Mouse (Mus musculus): ENCODE data around the gene Hnrnpr. TPM values are rescaled to one million over a fixed set of nuclear protein-coding genes. Genes with fewer than 3 reads are reported as not detected.

Hnrnpr gene
- polyA plus RNA-seq, 1 experiment from 2014 or later, result 196 TPM

GRCm38 (mm10) chr4:136337129-136337528 lies 26.4 kb downstream of the Hnrnpr start:
- peaks cover 11% of the 10 kb centered on the region; the same call in 1 of the 2 replicates for H3K36me3 ChIP-seq (ENCODE audit: control insufficient read depth, insufficient read depth, low read length)
- no peak overlapping the region for H3K27ac ChIP-seq (ENCODE audit: low read depth, low read length)
- H3K4me1 ChIP-seq (ENCODE audit: control insufficient read depth, insufficient read depth, low read length), result no peaks in the 10 kb centered on the region
- ATAC-seq (ENCODE audit: low FRiP score), result no peak
- H3K4me2 ChIP-seq, result no peak overlapping the region
- no peaks in the 10 kb centered on the region for H3K27me3 ChIP-seq (ENCODE audit: control insufficient read depth, insufficient read depth, low read length)
- H3K4me3 ChIP-seq (ENCODE audit: low read depth, low read length), result no peak overlapping the region
- H3K9me3 ChIP-seq (ENCODE audit: control insufficient read depth, low read length), result no peaks in the 10 kb centered on the region
- H3K9ac ChIP-seq (ENCODE audit: low read length), result no peak overlapping the region
- WGBS, result 72% methylated on average over 4 of the region's 4 CpGs
- DNase-seq (ENCODE audit: low spot score, missing footprints), result no peak

GRCm38 (mm10) chr4:136349616-136350015 lies 38.9 kb downstream of the Hnrnpr start:
- ATAC-seq (ENCODE audit: low FRiP score), result no peak
- H3K4me1 ChIP-seq (ENCODE audit: control insufficient read depth, insufficient read depth, low read length), result no peaks in the 10 kb centered on the region
- no peak for DNase-seq (ENCODE audit: low spot score, missing footprints)
- H3K9me3 ChIP-seq (ENCODE audit: control insufficient read depth, low read length), result no peaks in the 10 kb centered on the region
- 94% methylated on average over 6 of the region's 6 CpGs for WGBS
- H3K27me3 ChIP-seq (ENCODE audit: control insufficient read depth, insufficient read depth, low read length), result no peaks in the 10 kb centered on the region
- H3K9ac ChIP-seq (ENCODE audit: low read length), result no peak overlapping the region
- H3K4me3 ChIP-seq (ENCODE audit: low read depth, low read length), result no peak overlapping the region
- H3K36me3 ChIP-seq (ENCODE audit: control insufficient read depth, insufficient read depth, low read length), result peaks cover 23% of the 10 kb centered on the region
- no peak overlapping the region for H3K4me2 ChIP-seq
- H3K27ac ChIP-seq (ENCODE audit: low read depth, low read length), result no peak overlapping the region

GRCm38 (mm10) chr4:136357026-136357425 lies 46.3 kb downstream of the Hnrnpr start:
- ATAC-seq (ENCODE audit: low FRiP score) (no peak), DNase-seq (ENCODE audit: low spot score, missing footprints) (no peak)
- H3K9ac ChIP-seq (ENCODE audit: low read length), result no peak overlapping the region
- H3K27ac ChIP-seq (ENCODE audit: low read depth, low read length), result no peak overlapping the region
- no peak overlapping the region for H3K4me2 ChIP-seq
- no peaks in the 10 kb centered on the region for H3K27me3 ChIP-seq (ENCODE audit: control insufficient read depth, insufficient read depth, low read length)
- no peak overlapping the region for H3K4me3 ChIP-seq (ENCODE audit: low read depth, low read length)
- 90% methylated on average over 6 of the region's 6 CpGs for WGBS
- no peaks in the 10 kb centered on the region for H3K4me1 ChIP-seq (ENCODE audit: control insufficient read depth, insufficient read depth, low read length)
- H3K36me3 ChIP-seq (ENCODE audit: control insufficient read depth, insufficient read depth, low read length), result peaks cover 25% of the 10 kb centered on the region
- H3K9me3 ChIP-seq (ENCODE audit: control insufficient read depth, low read length), result no peaks in the 10 kb centered on the region

- no peak for ATAC-seq (ENCODE audit: low FRiP score)
Observed at GRCm38 (mm10) chr4:136357429-136357828, 46.7 kb downstream of the Hnrnpr start.

GRCm38 (mm10) chr4:136367856-136368255 lies 57.1 kb downstream of the Hnrnpr start:
- no peak overlapping the region for H3K4me2 ChIP-seq

More at GRCm38 (mm10) chr4:136357429-136357828, 46.7 kb downstream of the Hnrnpr start:
- no peak overlapping the region for H3K4me2 ChIP-seq
- H3K9me3 ChIP-seq (ENCODE audit: control insufficient read depth, low read length), result no peaks in the 10 kb centered on the region
- H3K4me3 ChIP-seq (ENCODE audit: low read depth, low read length), result no peak overlapping the region
- peaks cover 25% of the 10 kb centered on the region for H3K36me3 ChIP-seq (ENCODE audit: control insufficient read depth, insufficient read depth, low read length)
- no peaks in the 10 kb centered on the region for H3K4me1 ChIP-seq (ENCODE audit: control insufficient read depth, insufficient read depth, low read length)
- H3K9ac ChIP-seq (ENCODE audit: low read length), result no peak overlapping the region
- peak; percentile 31 for DNase-seq (ENCODE audit: low spot score, missing footprints)
- over 99% methylated on average over 4 of the region's 4 CpGs for WGBS
- H3K27me3 ChIP-seq (ENCODE audit: control insufficient read depth, insufficient read depth, low read length), result no peaks in the 10 kb centered on the region
- H3K27ac ChIP-seq (ENCODE audit: low read depth, low read length), result no peak overlapping the region

GRCm38 (mm10) chr4:136369727-136370126 lies 59.0 kb downstream of the Hnrnpr start:
- no peaks in the 10 kb centered on the region for H3K27me3 ChIP-seq (ENCODE audit: control insufficient read depth, insufficient read depth, low read length)
- ATAC-seq (ENCODE audit: low FRiP score) (no peak), DNase-seq (ENCODE audit: low spot score, missing footprints) (peak; percentile 96)
- WGBS, result 5% methylated on average over 3 of the region's 3 CpGs
- H3K4me1 ChIP-seq (ENCODE audit: control insufficient read depth, insufficient read depth, low read length), result peaks cover 9% of the 10 kb centered on the region
- H3K9me3 ChIP-seq (ENCODE audit: control insufficient read depth, low read length), result no peaks in the 10 kb centered on the region
- no peaks in the 10 kb centered on the region for H3K36me3 ChIP-seq (ENCODE audit: control insufficient read depth, insufficient read depth, low read length)
- H3K4me2 ChIP-seq, result no peak overlapping the region
- no peak overlapping the region for H3K9ac ChIP-seq (ENCODE audit: low read length)
- no peak overlapping the region for H3K4me3 ChIP-seq (ENCODE audit: low read depth, low read length)
- no peak overlapping the region for H3K27ac ChIP-seq (ENCODE audit: low read depth, low read length)

More at GRCm38 (mm10) chr4:136367856-136368255, 57.1 kb downstream of the Hnrnpr start:
- no peak for ATAC-seq (ENCODE audit: low FRiP score)
- Histone ChIP-seq H3K27ac (ENCODE audit: low read depth, low read length) (no peak overlapping the region), H3K9me3 (ENCODE audit: control insufficient read depth, low read length) (no peaks in the 10 kb centered on the region), H3K4me1 (ENCODE audit: control insufficient read depth, insufficient read depth, low read length) (no peaks in the 10 kb centered on the region), H3K27me3 (ENCODE audit: control insufficient read depth, insufficient read depth, low read length) (no peaks in the 10 kb centered on the region), H3K4me3 (ENCODE audit: low read depth, low read length) (no peak overlapping the region), H3K36me3 (ENCODE audit: control insufficient read depth, insufficient read depth, low read length) (no peaks in the 10 kb centered on the region), H3K9ac (ENCODE audit: low read length) (no peak overlapping the region)
- WGBS, result 65% methylated on average over 4 of the region's 4 CpGs
- no peak for DNase-seq (ENCODE audit: low spot score, missing footprints)

GRCm38 (mm10) chr4:136373494-136374181 lies 62.9 kb downstream of the Hnrnpr start:
- Histone ChIP-seq H3K27me3 (ENCODE audit: control insufficient read depth, insufficient read depth, low read length) (no peaks in the 10 kb centered on the region), H3K27ac (ENCODE audit: low read depth, low read length) (no peak overlapping the region), H3K4me1 (ENCODE audit: control insufficient read depth, insufficient read depth, low read length) (peaks cover 9% of the 10 kb centered on the region), H3K9ac (ENCODE audit: low read length) (peak overlapping the region; percentile 16; the same call in 1 of the 2 replicates), H3K9me3 (ENCODE audit: control insufficient read depth, low read length) (no peaks in the 10 kb centered on the region), H3K4me3 (ENCODE audit: low read depth, low read length) (no peak overlapping the region), H3K36me3 (ENCODE audit: control insufficient read depth, insufficient read depth, low read length) (no peaks in the 10 kb centered on the region), H3K4me2 (no peak overlapping the region)
- ATAC-seq (ENCODE audit: low FRiP score) (no peak), DNase-seq (ENCODE audit: low spot score, missing footprints) (peak; percentile 90)
- WGBS, result 47% methylated on average over 14 of the region's 14 CpGs

- H3K27me3 ChIP-seq (ENCODE audit: control insufficient read depth, insufficient read depth, low read length), result no peaks in the 10 kb centered on the region
- H3K4me2 ChIP-seq, result no peak overlapping the region
- ATAC-seq (ENCODE audit: low FRiP score), result no peak
- no peak for DNase-seq (ENCODE audit: low spot score, missing footprints)
- peaks cover 9% of the 10 kb centered on the region for H3K4me1 ChIP-seq (ENCODE audit: control insufficient read depth, insufficient read depth, low read length)
- no peaks in the 10 kb centered on the region for H3K36me3 ChIP-seq (ENCODE audit: control insufficient read depth, insufficient read depth, low read length)
- H3K9me3 ChIP-seq (ENCODE audit: control insufficient read depth, low read length), result no peaks in the 10 kb centered on the region
- no peak overlapping the region for H3K9ac ChIP-seq (ENCODE audit: low read length)
- no peak overlapping the region for H3K4me3 ChIP-seq (ENCODE audit: low read depth, low read length)
- 90% methylated on average over 5 of the region's 5 CpGs for WGBS
- no peak overlapping the region for H3K27ac ChIP-seq (ENCODE audit: low read depth, low read length)
Observed at GRCm38 (mm10) chr4:136377001-136377400, 66.3 kb downstream of the Hnrnpr start.

- H3K9ac ChIP-seq (ENCODE audit: low read length), result no peak overlapping the region
- H3K4me3 ChIP-seq (ENCODE audit: low read depth, low read length), result no peak overlapping the region
- no peaks in the 10 kb centered on the region for H3K36me3 ChIP-seq (ENCODE audit: control insufficient read depth, insufficient read depth, low read length)
- H3K27ac ChIP-seq (ENCODE audit: low read depth, low read length), result no peak overlapping the region
- 85% methylated on average over 5 of the region's 5 CpGs for WGBS
- ATAC-seq (ENCODE audit: low FRiP score) (no peak), DNase-seq (ENCODE audit: low spot score, missing footprints) (no peak)
- H3K9me3 ChIP-seq (ENCODE audit: control insufficient read depth, low read length), result no peaks in the 10 kb centered on the region
- H3K4me1 ChIP-seq (ENCODE audit: control insufficient read depth, insufficient read depth, low read length), result no peaks in the 10 kb centered on the region
- no peaks in the 10 kb centered on the region for H3K27me3 ChIP-seq (ENCODE audit: control insufficient read depth, insufficient read depth, low read length)
- no peak overlapping the region for H3K4me2 ChIP-seq
Observed at GRCm38 (mm10) chr4:136383052-136383451, 72.3 kb downstream of the Hnrnpr start.
